Mouse (Mus musculus) lung, postnatal 25 days (tissue): ENCODE data around the gene Hecw2.

ENCODE experiments used
- DNase-seq: peaks from one replicate; pipeline ENCODE4 v3.0.0; 2022; ENCODE audit warnings: low spot score

Gene Hecw2

GRCm38 (mm10) chr1:54118342-54118973 lies 76.5 kb downstream of the Hecw2 start:
- no peak for DNase-seq

GRCm38 (mm10) chr1:54110920-54111605 lies 83.9 kb downstream of the Hecw2 start:
- DNase-seq, result no peak

GRCm38 (mm10) chr1:54109255-54109654 lies 85.7 kb downstream of the Hecw2 start:
- DNase-seq, result no peak

- no peak for DNase-seq
Observed at GRCm38 (mm10) chr1:54106756-54107155, 88.2 kb downstream of the Hecw2 start.

- no peak for DNase-seq
Observed at GRCm38 (mm10) chr1:54079708-54080107, 115.3 kb downstream of the Hecw2 start.

GRCm38 (mm10) chr1:54074456-54074855 lies 120.5 kb downstream of the Hecw2 start:
- DNase-seq, result no peak

GRCm38 (mm10) chr1:54070121-54070520 lies 124.8 kb downstream of the Hecw2 start:
- DNase-seq, result no peak

- no peak for DNase-seq
Observed at GRCm38 (mm10) chr1:54068248-54068647, 126.7 kb downstream of the Hecw2 start.

GRCm38 (mm10) chr1:54065434-54065833 lies 129.5 kb downstream of the Hecw2 start:
- DNase-seq, result no peak

- DNase-seq, result no peak
Observed at GRCm38 (mm10) chr1:54061078-54061477, 133.9 kb downstream of the Hecw2 start.

- DNase-seq, result no peak
Observed at GRCm38 (mm10) chr1:54059731-54060130, 135.2 kb downstream of the Hecw2 start.

GRCm38 (mm10) chr1:54052771-54053170 lies 142.2 kb downstream of the Hecw2 start:
- no peak for DNase-seq

- peak; percentile 9 for DNase-seq
Observed at GRCm38 (mm10) chr1:54046923-54047322, 148.0 kb downstream of the Hecw2 start.

- DNase-seq, result peak; percentile 47
Observed at GRCm38 (mm10) chr1:54039062-54039461, 155.9 kb downstream of the Hecw2 start.

GRCm38 (mm10) chr1:54017686-54018085 lies 177.3 kb downstream of the Hecw2 start:
- DNase-seq, result peak; percentile 39

GRCm38 (mm10) chr1:54015739-54016138 lies 179.2 kb downstream of the Hecw2 start:
- DNase-seq, result peak; percentile 7

GRCm38 (mm10) chr1:54012414-54012813 lies 182.6 kb downstream of the Hecw2 start:
- DNase-seq, result no peak

- DNase-seq, result no peak
Observed at GRCm38 (mm10) chr1:54009418-54010064, 185.4 kb downstream of the Hecw2 start.

- no peak for DNase-seq
Observed at GRCm38 (mm10) chr1:54005860-54006386, 189.0 kb downstream of the Hecw2 start.

- DNase-seq, result no peak
Observed at GRCm38 (mm10) chr1:54003288-54003687, 191.7 kb downstream of the Hecw2 start.

- no peak for DNase-seq
Observed at GRCm38 (mm10) chr1:54002077-54002476, 192.9 kb downstream of the Hecw2 start.

GRCm38 (mm10) chr1:53997239-53997638 lies 197.7 kb downstream of the Hecw2 start:
- DNase-seq, result no peak
